Mouse (Mus musculus) heart, postnatal 0 days (tissue): Measurements from ENCODE around the gene Sh3gl2. TPM values are rescaled to one million over a fixed set of nuclear protein-coding genes. Genes with fewer than 3 reads are reported as not detected.

Experiments
- ATAC-seq: fragments of 200-750 bp; cut with Nextera tagmentation; 2 replicates; pipeline ENCODE4 v1.8.0; 2017; ENCODE audit warnings: low read depth, moderate number of reproducible peaks, moderate library complexity; ENCODE audit not compliant: insufficient read depth
- DNase-seq: peaks from one replicate; pipeline ENCODE4 v3.0.0-alpha.2; 2016; ENCODE audit warnings: low spot score
- H3K27ac ChIP-seq: fragments of 300-500 bp; sonication (generic); 2 replicates; pipeline ENCODE4 v1.5.1; 2014; ENCODE audit warnings: low read depth, mild to moderate bottlenecking
- H3K27me3 ChIP-seq: fragments of 300-500 bp; sonication (generic); 2 replicates; pipeline ENCODE4 v1.6.1; 2014; ENCODE audit warnings: low read length, mixed read lengths; ENCODE audit not compliant: control insufficient read depth, insufficient read depth
- H3K36me3 ChIP-seq: fragments of 300-500 bp; sonication (generic); replicated peaks from 2 replicates; pipeline ENCODE4 v1.6.1; 2014; ENCODE audit warnings: low read length, mixed read lengths; ENCODE audit not compliant: control insufficient read depth, insufficient read depth
- H3K4me1 ChIP-seq: fragments of 300-500 bp; sonication (generic); 2 replicates; pipeline ENCODE4 v1.6.1; 2014; ENCODE audit warnings: antibody characterized with exemption; ENCODE audit not compliant: control insufficient read depth, insufficient read depth
- H3K4me2 ChIP-seq: fragments of 300-500 bp; sonication (generic); 2 replicates; pipeline ENCODE4 v1.6.1; 2014; ENCODE audit warnings: low read depth, mild to moderate bottlenecking, low read length, moderate library complexity
- H3K4me3 ChIP-seq: fragments of 300-500 bp; sonication (generic); 2 replicates; pipeline ENCODE4 v1.5.1; 2014; ENCODE audit warnings: low read depth, low read length
- H3K9ac ChIP-seq: fragments of 300-500 bp; sonication (generic); replicated peaks from 2 replicates; pipeline ENCODE4 v1.6.1; 2014; ENCODE audit warnings: low read depth, low read length, mixed read lengths
- H3K9me3 ChIP-seq: fragments of 300-500 bp; sonication (generic); replicated peaks from 2 replicates; pipeline ENCODE4 v1.6.1; 2016; ENCODE audit warnings: low read length; ENCODE audit not compliant: control insufficient read depth
- CTCF ChIP-seq: IDR thresholded peaks from 2 replicates; pipeline ENCODE4 v1.5.1; 2016; ENCODE audit warnings: antibody characterized with exemption, control low read depth, low read depth
- EP300 ChIP-seq: IDR thresholded peaks from 2 replicates; pipeline ENCODE4 v1.6.1; 2016; ENCODE audit warnings: antibody characterized with exemption, low read depth
- WGBS: fragments of 180-500 bp; shearing (Covaris S2); extraction: QIAGEN DNeasy Blood & Tissue Kit; methylation state at CpG from one replicate; pipeline ENCODE4 v1.1.7; 2014; 5-methylcytosine and 5-hydroxymethylcytosine counted together
- polyA plus RNA-seq: library from polyadenylated mRNA; unstranded; fragments of >200 nt; fragmentation: Nextera tagmentation; extraction: Ambion mirVana; gene quantifications from 2 replicates; pipeline ENCODE4 v1.2.1, GENCODE M21; 2015
- total RNA-seq: library from RNA; depleted of rRNA; stranded (reverse); fragments of >200 nt; gene quantifications from 2 replicates; pipeline ENCODE4 v1.2.3, GENCODE M21; 2014; ENCODE audit warnings: low replicate concordance

The Sh3gl2 gene
- total and polyA plus RNA-seq, 2 experiments from 2014 or later = 0.34 to 1.9 TPM

DNA sequence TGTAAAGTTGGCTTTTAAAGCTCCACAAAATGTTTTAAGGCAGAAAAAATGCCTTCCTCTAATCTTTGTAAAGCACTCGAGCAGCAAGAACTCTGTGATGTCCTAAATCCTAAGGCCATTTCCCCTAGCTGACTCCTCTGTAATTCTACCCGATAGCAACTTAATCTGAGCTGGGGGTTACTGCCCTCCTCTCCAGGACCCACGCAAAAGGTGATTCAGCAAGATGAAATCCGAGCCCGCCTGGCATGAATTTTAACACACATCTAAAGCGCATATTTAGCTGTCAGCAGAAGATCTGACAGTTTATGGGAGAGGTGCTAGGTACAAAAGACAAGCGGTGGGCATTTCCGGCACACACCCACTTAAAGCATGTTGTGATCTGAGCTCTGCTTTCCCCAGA, 229.8 kb downstream of the Sh3gl2 start:
- H3K4me1 ChIP-seq = no peaks in the 10 kb centered on the region
- no peaks in the 10 kb centered on the region for H3K36me3 ChIP-seq
- DNase-seq (no peak), ATAC-seq (no peak)
- no peak overlapping the region for H3K4me2 ChIP-seq
- H3K9me3 ChIP-seq = no peaks in the 10 kb centered on the region
- no peak overlapping the region for H3K27ac ChIP-seq
- no peaks in the 10 kb centered on the region for H3K27me3 ChIP-seq
- TF ChIP-seq CTCF = no peak
- TF ChIP-seq EP300 = no peak
- no peak overlapping the region for H3K4me3 ChIP-seq
- WGBS = 32% methylated on average over 8 of the region's 8 CpGs
- no peak overlapping the region for H3K9ac ChIP-seq

DNA sequence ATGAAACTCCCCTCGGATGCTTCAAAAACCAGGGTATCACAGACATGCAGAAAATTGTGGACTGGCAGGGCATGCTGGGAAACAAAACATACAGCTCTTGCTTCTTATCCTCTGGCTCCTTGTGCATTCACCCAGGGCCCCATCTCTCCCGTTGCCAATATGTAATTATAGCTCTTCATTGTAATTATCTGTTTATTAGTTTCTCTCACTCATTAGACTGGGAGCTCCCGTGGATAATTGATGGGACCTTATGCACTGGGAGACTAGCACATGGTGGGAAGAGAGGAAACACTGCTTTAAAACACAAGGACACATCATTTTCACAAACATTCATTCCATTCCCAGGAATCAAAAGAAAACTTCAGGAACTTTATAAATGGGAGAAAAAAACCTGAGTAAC, 233.9 kb downstream of the Sh3gl2 start:
- WGBS = 69% methylated on average over 3 of the region's 3 CpGs
- no peak overlapping the region for H3K9ac ChIP-seq
- no peaks in the 10 kb centered on the region for H3K27me3 ChIP-seq
- no peak overlapping the region for H3K4me3 ChIP-seq
- no peak for DNase-seq
- no peak for ATAC-seq
- no peak for TF ChIP-seq CTCF
- no peak for TF ChIP-seq EP300
- H3K27ac ChIP-seq = no peak overlapping the region
- no peaks in the 10 kb centered on the region for H3K4me1 ChIP-seq
- H3K36me3 ChIP-seq = no peaks in the 10 kb centered on the region
- H3K4me2 ChIP-seq = no peak overlapping the region
- H3K9me3 ChIP-seq = no peaks in the 10 kb centered on the region

DNA sequence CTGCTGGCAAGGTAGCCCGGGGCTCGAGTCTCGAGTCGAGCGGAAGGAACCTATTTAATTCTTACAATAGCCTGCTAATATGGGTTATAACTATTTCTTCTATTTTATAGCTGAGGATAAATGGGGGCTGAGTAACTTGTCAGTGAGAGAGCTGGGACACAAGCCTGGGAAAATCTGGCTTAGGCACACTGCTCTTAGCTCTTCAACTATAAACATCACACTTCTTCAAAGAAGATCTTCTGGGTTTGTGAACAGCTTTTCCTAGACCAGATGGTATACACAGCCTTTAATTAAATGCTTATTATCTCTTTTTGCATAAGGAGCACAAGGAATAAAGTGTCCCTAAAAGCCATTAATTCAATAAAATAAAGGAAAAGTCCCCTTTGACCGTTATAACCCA, 278.7 kb downstream of the Sh3gl2 start:
- Histone ChIP-seq H3K27me3 (no peaks in the 10 kb centered on the region), H3K4me1 (no peaks in the 10 kb centered on the region), H3K9me3 (no peaks in the 10 kb centered on the region), H3K36me3 (no peaks in the 10 kb centered on the region), H3K4me3 (no peak overlapping the region), H3K27ac (no peak overlapping the region), H3K4me2 (no peak overlapping the region), H3K9ac (no peak overlapping the region)
- ATAC-seq = no peak
- TF ChIP-seq CTCF (no peak), EP300 (no peak)
- DNase-seq = no peak
- WGBS = 94% methylated on average over 6 of the region's 6 CpGs

DNA sequence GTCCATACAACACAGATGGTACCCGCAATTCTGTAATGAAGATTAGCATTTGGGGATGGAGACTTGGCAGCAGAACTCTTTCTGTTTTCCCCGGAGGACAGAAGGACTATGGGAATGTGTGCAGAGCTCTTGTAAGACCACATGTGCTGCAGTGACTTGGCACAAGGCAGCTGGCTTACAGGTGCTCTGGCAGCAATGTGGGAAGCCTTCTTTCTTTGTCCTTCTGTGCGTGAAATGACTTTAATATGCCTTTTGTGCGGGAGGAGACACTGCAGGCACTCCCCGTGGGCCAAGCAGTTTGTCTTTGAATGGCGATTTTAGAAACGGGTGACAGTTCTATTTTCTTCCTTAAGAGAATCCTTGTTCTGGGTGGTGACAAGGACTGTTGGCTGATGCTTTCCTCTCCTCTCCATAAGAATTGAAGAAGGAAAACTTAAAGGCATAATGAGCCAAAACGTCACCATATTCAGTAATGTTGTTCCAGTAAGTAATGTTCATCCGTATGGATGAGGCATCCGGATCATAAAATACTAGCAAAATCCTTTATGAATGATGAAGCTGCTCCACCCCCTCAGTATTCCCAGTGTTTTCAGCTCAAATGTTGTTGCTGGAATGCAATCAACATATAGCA, 281.5 kb downstream of the Sh3gl2 start:
- Histone ChIP-seq H3K27ac (no peak overlapping the region), H3K4me3 (no peak overlapping the region)
- WGBS = 71% methylated on average over 10 of the region's 10 CpGs

DNA sequence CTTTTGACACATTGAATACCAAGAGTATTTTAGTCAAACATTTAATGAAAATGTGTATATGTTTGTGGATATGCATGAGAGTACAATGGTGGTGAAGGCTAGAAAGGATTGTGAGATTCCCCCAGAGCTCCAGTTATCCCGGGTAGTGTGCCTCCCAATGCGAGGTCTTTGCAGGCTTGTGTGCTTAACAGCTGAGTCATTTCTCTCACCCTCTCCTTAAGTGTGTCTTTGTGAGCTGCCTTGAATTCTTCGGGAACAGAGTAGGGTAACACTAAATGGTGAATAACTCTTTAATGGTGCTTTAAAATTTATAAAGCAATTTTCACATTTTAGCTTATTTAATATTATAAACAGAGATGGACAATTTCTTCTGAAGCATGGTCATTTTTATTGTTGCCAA, 300.8 kb downstream of the Sh3gl2 start:
- Histone ChIP-seq H3K9ac (no peak overlapping the region), H3K27me3 (no peaks in the 10 kb centered on the region), H3K4me2 (no peak overlapping the region), H3K4me3 (no peak overlapping the region), H3K27ac (no peak overlapping the region), H3K4me1 (no peaks in the 10 kb centered on the region), H3K36me3 (no peaks in the 10 kb centered on the region), H3K9me3 (no peaks in the 10 kb centered on the region)
- ATAC-seq (no peak), DNase-seq (no peak)
- WGBS = 50% methylated on average over 3 of the region's 3 CpGs
- TF ChIP-seq CTCF = no peak
- TF ChIP-seq EP300 = no peak

More for the DNA sequence above, 281.5 kb downstream of the Sh3gl2 start:
- Histone ChIP-seq H3K9ac (no peak overlapping the region), H3K4me1 (no peaks in the 10 kb centered on the region), H3K4me2 (no peak overlapping the region), H3K9me3 (no peaks in the 10 kb centered on the region), H3K27me3 (no peaks in the 10 kb centered on the region), H3K36me3 (no peaks in the 10 kb centered on the region)
- TF ChIP-seq EP300 (no peak), CTCF (no peak)
- DNase-seq (no peak), ATAC-seq (no peak)

DNA sequence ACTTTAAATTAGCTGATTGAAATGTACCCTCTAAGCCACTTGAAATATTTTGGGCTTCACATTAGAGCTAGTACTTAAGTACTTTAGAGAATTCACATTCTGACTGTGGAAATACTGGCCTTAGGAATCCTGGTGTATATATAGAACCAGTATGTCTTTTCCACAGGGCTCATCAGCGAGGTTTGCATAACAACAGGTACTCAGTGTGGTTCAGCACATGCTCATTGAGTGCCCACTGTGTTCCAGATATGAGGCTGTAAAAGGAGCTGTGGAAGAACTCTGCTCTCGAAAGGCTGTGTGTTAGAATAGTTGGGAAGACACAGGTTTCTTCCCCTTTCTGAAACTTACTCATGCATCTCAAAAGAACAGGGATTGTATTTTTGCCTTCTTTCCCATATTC, 302.1 kb downstream of the Sh3gl2 start:
- ATAC-seq = no peak
- H3K9me3 ChIP-seq = no peaks in the 10 kb centered on the region

More for the DNA sequence above, 302.1 kb downstream of the Sh3gl2 start:
- no peaks in the 10 kb centered on the region for H3K4me1 ChIP-seq
- H3K27ac ChIP-seq = no peak overlapping the region
- no peak overlapping the region for H3K4me2 ChIP-seq
- H3K4me3 ChIP-seq = no peak overlapping the region
- H3K27me3 ChIP-seq = no peaks in the 10 kb centered on the region
- no peak for DNase-seq
- H3K36me3 ChIP-seq = no peaks in the 10 kb centered on the region
- H3K9ac ChIP-seq = no peak overlapping the region
- 53% methylated on average over 2 of the region's 2 CpGs for WGBS
- TF ChIP-seq CTCF (no peak), EP300 (no peak)
